Mouse (Mus musculus) erythroid progenitor cell, adult 5-6 weeks (primary cell): ENCODE measurements around the gene Defa31. TPM values are rescaled to one million over a fixed set of nuclear protein-coding genes. Genes with fewer than 3 reads are reported as not detected.
"Not testable (repeated sequence)": the region's sequence is repeated elsewhere in the genome, so short reads cannot be mapped to it uniquely, and the experiment has no call there.

Experiments
- ATAC-seq: replicated peaks from 2 replicates; pipeline ENCODE4 v1.8.0; 2016; ENCODE audit warnings: moderate number of reproducible peaks, mild to moderate bottlenecking, moderate TSS enrichment, inconsistent platforms; ENCODE audit not compliant: poor library complexity, low FRiP score, severe bottlenecking
- total RNA-seq, 2 experiments: library from RNA; stranded (forward) in 1 of 2; stranded (reverse) in 1 of 2; fragments of 150-400 nt in 1 of 2; fragments of 186-747, 209-891 nt in 1 of 2; gene quantifications; 2 replicates each; pipeline versions ENCODE4 v1.2.3 to v1.2.4; 2015 to 2017; ENCODE audit warnings: low replicate concordance in 2 of 2

Gene Defa31
- total RNA-seq (2015; ENCODE audit: low replicate concordance) (not detected in 2 replicates), total RNA-seq (2017; ENCODE audit: low replicate concordance) (not detected in 2 replicates)

DNA sequence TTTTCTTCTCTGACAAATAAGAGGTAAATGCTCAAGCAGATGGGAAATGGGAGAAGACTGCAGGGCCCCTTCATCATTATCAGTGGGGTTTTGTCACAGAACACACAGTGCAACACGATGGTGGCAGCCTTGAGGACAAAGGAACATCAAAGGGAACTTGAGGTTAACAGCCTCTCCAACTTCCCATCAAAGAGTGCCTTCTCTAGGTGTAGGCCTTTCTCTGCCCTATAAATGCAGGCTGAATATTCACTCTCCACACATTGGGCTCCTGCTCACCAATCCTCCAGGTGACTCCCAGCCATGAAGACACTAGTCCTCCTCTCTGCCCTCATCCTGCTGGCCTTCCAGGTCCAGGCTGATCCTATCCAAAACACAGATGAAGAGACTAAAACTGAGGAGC, at the start of gene Defa31:
Gene Defa31 (plus strand): TSS at position 301 of the 400 bp plus-strand sequence.
- not testable (repeated sequence) for ATAC-seq

DNA sequence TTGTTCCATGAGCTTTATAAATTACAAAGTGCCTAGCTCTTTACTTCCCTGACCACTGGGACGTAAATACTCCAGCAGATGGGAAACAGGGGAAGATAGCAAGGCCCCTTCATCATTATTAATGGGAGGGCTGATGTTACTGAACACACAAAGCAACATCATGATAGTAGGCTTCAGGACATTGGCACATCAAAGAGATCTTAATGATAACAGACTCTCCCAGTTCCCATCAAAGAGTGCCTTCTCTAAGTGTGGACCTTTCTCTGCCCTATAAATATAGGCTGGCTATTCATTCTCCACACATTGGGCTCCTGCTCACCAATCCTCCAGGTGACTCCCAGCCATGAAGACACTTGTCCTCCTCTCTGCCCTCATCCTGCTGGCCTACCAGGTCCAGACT, 29.4 kb upstream of the Defa31 start, which contains the start of gene Defa22:
Gene Defa22 (plus strand): TSS at position 301 of the 400 bp plus-strand sequence.
- not testable (repeated sequence) for ATAC-seq

DNA sequence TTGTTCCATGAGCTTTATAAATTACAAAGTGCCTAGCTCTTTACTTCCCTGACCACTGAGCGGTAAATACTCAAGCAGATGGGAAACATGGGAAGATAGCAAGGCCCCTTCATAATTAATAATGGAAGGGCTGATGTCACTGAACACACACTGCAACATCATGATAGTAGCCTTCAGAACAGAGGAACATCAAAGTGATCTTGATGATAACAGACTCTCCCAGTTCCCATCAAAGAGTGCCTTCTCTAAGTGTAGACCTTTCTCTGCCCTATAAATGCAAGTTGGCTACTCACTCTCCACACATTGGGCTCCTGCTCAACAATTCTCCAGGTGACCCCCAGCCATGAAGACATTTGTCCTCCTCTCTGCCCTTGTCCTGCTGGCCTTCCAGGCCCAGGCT, 9.8 kb downstream of the Defa31 start, which contains the start of gene Gm15293:
Gene Gm15293 (plus strand): TSS at position 301 of the 400 bp plus-strand sequence.
- ATAC-seq = not testable (repeated sequence)

Other genes starting within 250 kb of the Defa31 start
- gene AY761185, start 246.9 kb upstream of the Defa31 start, total RNA-seq (2015; ENCODE audit: low replicate concordance) = not detected in 2 replicates
- gene AY761185, start 246.9 kb upstream of the Defa31 start, total RNA-seq (2017; ENCODE audit: low replicate concordance) = not detected in 2 replicates
- not detected in 2 replicates for gene Defa21, start 166.1 kb upstream of the Defa31 start, total RNA-seq (2015; ENCODE audit: low replicate concordance)
- not detected in 2 replicates for gene Defa21, start 166.1 kb upstream of the Defa31 start, total RNA-seq (2017; ENCODE audit: low replicate concordance)
- not detected in 2 replicates for gene Defa23, start 136.6 kb upstream of the Defa31 start, total RNA-seq (2015; ENCODE audit: low replicate concordance)
- gene Defa23, start 136.6 kb upstream of the Defa31 start, total RNA-seq (2017; ENCODE audit: low replicate concordance) = not detected in 2 replicates
- gene Defa35, start 126.6 kb upstream of the Defa31 start, total RNA-seq (2015; ENCODE audit: low replicate concordance) = not detected in 2 replicates
- not detected in 2 replicates for gene Defa35, start 126.6 kb upstream of the Defa31 start, total RNA-seq (2017; ENCODE audit: low replicate concordance)
- gene Defa25, start 107.2 kb upstream of the Defa31 start, total RNA-seq (2015; ENCODE audit: low replicate concordance) = not detected in 2 replicates
- gene Defa25, start 107.2 kb upstream of the Defa31 start, total RNA-seq (2017; ENCODE audit: low replicate concordance) = not detected in 2 replicates
- not detected in 2 replicates for gene Gm14851, start 95.6 kb upstream of the Defa31 start, total RNA-seq (2015; ENCODE audit: low replicate concordance)
- gene Gm14851, start 95.6 kb upstream of the Defa31 start, total RNA-seq (2017; ENCODE audit: low replicate concordance) = not detected in 2 replicates
- not detected in 2 replicates for gene Defa30, start 57.0 kb upstream of the Defa31 start, total RNA-seq (2015; ENCODE audit: low replicate concordance)
- gene Defa30, start 57.0 kb upstream of the Defa31 start, total RNA-seq (2017; ENCODE audit: low replicate concordance) = not detected in 2 replicates
- gene Defa22, start 29.3 kb upstream of the Defa31 start, total RNA-seq (2015; ENCODE audit: low replicate concordance) = not detected in 2 replicates
- not detected in 2 replicates for gene Defa22, start 29.3 kb upstream of the Defa31 start, total RNA-seq (2017; ENCODE audit: low replicate concordance)
- gene Gm15293, start 9.9 kb downstream of the Defa31 start, total RNA-seq (2015; ENCODE audit: low replicate concordance) = not detected in 2 replicates
- gene Gm15293, start 9.9 kb downstream of the Defa31 start, total RNA-seq (2017; ENCODE audit: low replicate concordance) = not detected in 2 replicates
- gene Gm15292, start 58.1 kb downstream of the Defa31 start, total RNA-seq (2015; ENCODE audit: low replicate concordance) = not detected in 2 replicates
- not detected in 2 replicates for gene Gm15292, start 58.1 kb downstream of the Defa31 start, total RNA-seq (2017; ENCODE audit: low replicate concordance)
- gene Defa27, start 123.9 kb downstream of the Defa31 start, total RNA-seq (2015; ENCODE audit: low replicate concordance) = not detected in 2 replicates
- not detected in 2 replicates for gene Defa27, start 123.9 kb downstream of the Defa31 start, total RNA-seq (2017; ENCODE audit: low replicate concordance)
- gene Defa29, start 135.4 kb downstream of the Defa31 start, total RNA-seq (2015; ENCODE audit: low replicate concordance) = not detected in 2 replicates
- not detected in 2 replicates for gene Defa29, start 135.4 kb downstream of the Defa31 start, total RNA-seq (2017; ENCODE audit: low replicate concordance)
- not detected in 2 replicates for gene Defa2, start 186.9 kb downstream of the Defa31 start, total RNA-seq (2015; ENCODE audit: low replicate concordance)
- gene Defa2, start 186.9 kb downstream of the Defa31 start, total RNA-seq (2017; ENCODE audit: low replicate concordance) = not detected in 2 replicates
- not detected in 2 replicates for gene Defa33, start 200.2 kb downstream of the Defa31 start, total RNA-seq (2015; ENCODE audit: low replicate concordance)
- not detected in 2 replicates for gene Defa33, start 200.2 kb downstream of the Defa31 start, total RNA-seq (2017; ENCODE audit: low replicate concordance)
- gene Defa36, start 235.8 kb downstream of the Defa31 start, total RNA-seq (2015; ENCODE audit: low replicate concordance) = not detected in 2 replicates
- not detected in 2 replicates for gene Defa36, start 235.8 kb downstream of the Defa31 start, total RNA-seq (2017; ENCODE audit: low replicate concordance)